Mouse (Mus musculus) liver, embryonic 14.5 days (tissue): ENCODE data around the gene Olfr635. TPM values are rescaled to one million over a fixed set of nuclear protein-coding genes. Genes with fewer than 3 reads are reported as not detected.

Source experiments
- ATAC-seq: fragments of 200-750 bp; cut with Nextera tagmentation; 2 replicates; pipeline ENCODE4 v1.8.0; 2017; ENCODE audit warnings: moderate number of reproducible peaks, mild to moderate bottlenecking, moderate library complexity; ENCODE audit not compliant: insufficient read depth
- DNase-seq, 3 experiments: peaks; one replicate each; pipeline ENCODE4 v3.0.0-alpha.2; 2012 to 2013; ENCODE audit warnings: low read depth in 3 of 3, low spot score in 3 of 3
- H3K27ac ChIP-seq: fragments of 300-500 bp; sonication (generic); 2 replicates; pipeline ENCODE4 v1.5.1; 2014; ENCODE audit warnings: moderate library complexity, mild to moderate bottlenecking, control low read depth, inconsistent platforms
- H3K27me3 ChIP-seq: fragments of 300-500 bp; sonication (generic); 2 replicates; pipeline ENCODE4 v1.6.1; 2014; ENCODE audit warnings: mild to moderate bottlenecking, low read length, moderate library complexity; ENCODE audit not compliant: control insufficient read depth, insufficient read depth
- H3K36me3 ChIP-seq: fragments of 300-500 bp; sonication (generic); replicated peaks from 2 replicates; pipeline ENCODE4 v1.6.1; 2014; ENCODE audit warnings: low read depth; ENCODE audit not compliant: control insufficient read depth, insufficient read depth
- H3K4me1 ChIP-seq, 2 experiments: fragments of 200-500 bp in 1 of 2; fragments of 300-500 bp in 1 of 2; sonication (generic) in 1 of 2; replicated peaks; 2 replicates each; pipeline ENCODE4 v1.6.1; 2012 to 2014; ENCODE audit warnings: antibody characterized with exemption in 1 of 2, inconsistent platforms in 1 of 2, low read length in 1 of 2; ENCODE audit not compliant: control insufficient read depth in 2 of 2, insufficient read depth in 2 of 2
- H3K4me2 ChIP-seq: fragments of 300-500 bp; sonication (generic); 2 replicates; pipeline ENCODE4 v1.6.1; 2014; ENCODE audit warnings: low read depth, mild to moderate bottlenecking, control low read depth, moderate library complexity
- H3K4me3 ChIP-seq, 2 experiments: fragments of 200-500 bp in 1 of 2; fragments of 300-500 bp in 1 of 2; sonication (generic) in 1 of 2; 2 replicates each; pipeline ENCODE4 v1.5.1; 2012 to 2014; ENCODE audit warnings: low read depth in 2 of 2, low read length in 2 of 2, mild to moderate bottlenecking in 2 of 2, control low read depth in 1 of 2, inconsistent platforms in 1 of 2, moderate library complexity in 1 of 2; ENCODE audit not compliant: insufficient read depth in 1 of 2
- H3K9ac ChIP-seq: fragments of 300-500 bp; sonication (generic); replicated peaks from 2 replicates; pipeline ENCODE4 v1.6.1; 2014; ENCODE audit warnings: mild to moderate bottlenecking, control low read depth, moderate library complexity
- H3K9me3 ChIP-seq: fragments of 300-500 bp; sonication (generic); 2 replicates; pipeline ENCODE4 v1.6.1; 2016; ENCODE audit warnings: low read length, mixed read lengths; ENCODE audit not compliant: control insufficient read depth
- CTCF ChIP-seq: IDR thresholded peaks from 2 replicates; pipeline ENCODE4 v1.5.1; 2016; ENCODE audit warnings: antibody characterized with exemption, low read depth, control low read depth
- EP300 ChIP-seq: IDR thresholded peaks from 2 replicates; pipeline ENCODE4 v1.6.1; 2016; ENCODE audit warnings: antibody characterized with exemption, low read depth
- WGBS: fragments of 180-500 bp; shearing (Covaris S2); extraction: QIAGEN DNeasy Blood & Tissue Kit; methylation state at CpG from one replicate; pipeline ENCODE4 v1.1.7; 2014; ENCODE audit not compliant: insufficient replicate concordance; 5-methylcytosine and 5-hydroxymethylcytosine counted together
- polyA plus RNA-seq, 2 experiments: library from polyadenylated mRNA; depleted of rRNA in 1 of 2; stranded (reverse) in 1 of 2; unstranded in 1 of 2; fragments of >200 nt; fragmentation: Nextera tagmentation in 1 of 2; extraction: Ambion mirVana in 1 of 2; gene quantifications; 2 replicates each; pipeline versions ENCODE4 v1.2.1 to v1.2.3; 2012 to 2014

Olfr635 gene
- polyA plus RNA-seq, 2 experiments = 0.03 TPM; not detected in 1

DNA sequence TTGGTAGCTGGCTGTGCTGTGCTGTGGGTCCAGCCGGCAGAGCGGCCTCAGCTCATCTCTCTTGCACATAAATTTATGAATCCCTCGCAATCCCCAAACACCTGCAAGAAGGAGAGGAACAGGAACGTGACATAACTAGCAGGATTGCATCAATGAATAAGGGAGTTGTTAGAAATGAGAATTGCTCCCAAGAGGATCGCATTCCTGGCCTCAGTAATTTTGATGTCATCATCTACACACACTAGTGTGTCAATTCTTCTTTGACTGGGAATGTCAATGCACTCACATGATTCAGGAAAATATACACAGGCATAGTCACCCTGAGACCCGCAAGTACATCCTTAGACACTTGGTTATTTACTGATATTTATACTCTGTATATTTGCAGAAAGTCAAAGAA lies 54.5 kb downstream of the Olfr635 start, which contains the start of gene Olfr640:
TSS of gene Olfr640 (minus strand) at position 101 of the 400 bp plus-strand sequence.
- Histone ChIP-seq H3K27me3 (no peaks in the 10 kb centered on the region), H3K4me3 (no peak within 1 kb of the TSS), H3K36me3 (no peaks in the 10 kb centered on the region), H3K27ac (no peak within 1 kb of the TSS), H3K9ac (no peak within 1 kb of the TSS), H3K4me2 (no peak within 1 kb of the TSS), H3K4me1 (no peaks in the 10 kb centered on the region), H3K9me3 (no peaks in the 10 kb centered on the region)
- WGBS = 52% methylated on average over 6 of the region's 6 CpGs
- TF ChIP-seq EP300 = no peak
- no peak for TF ChIP-seq CTCF
- DNase-seq = no peak
- no peak for ATAC-seq

- Histone ChIP-seq H3K4me3 (no peak overlapping the region), H3K9ac (no peak overlapping the region), H3K27ac (no peak overlapping the region), H3K4me1 (no peaks in the 10 kb centered on the region), H3K36me3 (no peaks in the 10 kb centered on the region), H3K27me3 (no peaks in the 10 kb centered on the region), H3K4me2 (no peak overlapping the region), H3K9me3 (no peaks in the 10 kb centered on the region)
- DNase-seq (no peak), ATAC-seq (no peak)
- TF ChIP-seq EP300 (no peak), CTCF (no peak)
- 51% methylated on average over 3 of the region's 3 CpGs for WGBS
These were observed 56.0 kb downstream of the Olfr635 start for GRCm38 (mm10) chr7:104026978-104027377.

DNA sequence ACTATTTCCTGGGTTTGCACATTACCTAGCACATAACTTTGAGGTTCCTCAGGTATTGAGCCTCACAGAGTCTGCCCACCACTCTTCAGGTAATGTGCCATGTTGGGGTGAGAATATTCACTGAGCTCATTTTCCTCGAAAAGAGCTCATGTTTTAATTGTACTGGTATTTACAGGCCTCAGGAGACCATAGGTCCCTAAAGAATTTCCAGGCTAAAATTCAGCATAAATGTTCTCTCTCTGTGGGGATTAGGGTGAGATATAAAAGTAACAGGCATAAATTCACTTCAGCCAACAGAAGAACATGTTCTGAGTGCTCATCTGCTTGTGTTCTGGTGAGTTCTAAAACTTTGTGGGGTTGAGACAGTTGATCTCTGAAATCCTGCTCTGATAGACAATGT lies 64.2 kb downstream of the Olfr635 start, which contains the start of gene Olfr641:
TSS of gene Olfr641 (plus strand) at position 301 of the 400 bp plus-strand sequence.
- H3K9ac ChIP-seq = no peak within 1 kb of the TSS
- no peak within 1 kb of the TSS for H3K4me3 ChIP-seq
- ATAC-seq (no peak), DNase-seq (no peak)
- 36% methylated on average over 1 of the region's 1 CpGs for WGBS
- no peak within 1 kb of the TSS for H3K4me2 ChIP-seq
- no peak within 1 kb of the TSS for H3K27ac ChIP-seq
- H3K4me1 ChIP-seq = no peaks in the 10 kb centered on the region
- TF ChIP-seq EP300 (no peak), CTCF (no peak)
- H3K27me3 ChIP-seq = no peaks in the 10 kb centered on the region
- H3K9me3 ChIP-seq = no peaks in the 10 kb centered on the region
- H3K36me3 ChIP-seq = no peaks in the 10 kb centered on the region

Other genes with a start within 250 kb of the Olfr635 start
Only the 30 nearest of the 34 such genes appear.
- gene Olfr630, start 213.8 kb upstream of the Olfr635 start, polyA plus RNA-seq (2012; rRNA removed) = 0.03 TPM in 2 replicates
- gene Olfr630, start 213.8 kb upstream of the Olfr635 start, polyA plus RNA-seq (2014; fragmentation: Nextera tagmentation; extraction: Ambion mirVana) = not detected in 2 replicates
- 0.01 TPM in 1 of 2 replicates, not detected in the other for gene Olfr69, start 199.6 kb upstream of the Olfr635 start, polyA plus RNA-seq (2012; rRNA removed)
- not detected in 2 replicates for gene Olfr69, start 199.6 kb upstream of the Olfr635 start, polyA plus RNA-seq (2014; fragmentation: Nextera tagmentation; extraction: Ambion mirVana)
- gene Olfr68, start 191.5 kb upstream of the Olfr635 start, polyA plus RNA-seq (2012; rRNA removed) = 0.02 and 0.10 TPM in 2 replicates
- 0.08 TPM in 1 of 2 replicates, not detected in the other for gene Olfr68, start 191.5 kb upstream of the Olfr635 start, polyA plus RNA-seq (2014; fragmentation: Nextera tagmentation; extraction: Ambion mirVana)
- 0.02 TPM in 1 of 2 replicates, not detected in the other for gene Olfr67, start 179.3 kb upstream of the Olfr635 start, polyA plus RNA-seq (2012; rRNA removed)
- not detected in 2 replicates for gene Olfr67, start 179.3 kb upstream of the Olfr635 start, polyA plus RNA-seq (2014; fragmentation: Nextera tagmentation; extraction: Ambion mirVana)
- gene Hbb-bt, start 157.2 kb upstream of the Olfr635 start, polyA plus RNA-seq (2012; rRNA removed) = 57,913 and 74,220 TPM in 2 replicates
- 62,702 and 66,320 TPM in 2 replicates for gene Hbb-bt, start 157.2 kb upstream of the Olfr635 start, polyA plus RNA-seq (2014; fragmentation: Nextera tagmentation; extraction: Ambion mirVana)
- 195,474 and 209,901 TPM in 2 replicates for gene Hbb-bs, start 143.1 kb upstream of the Olfr635 start, polyA plus RNA-seq (2012; rRNA removed)
- 126,713 and 131,477 TPM in 2 replicates for gene Hbb-bs, start 143.1 kb upstream of the Olfr635 start, polyA plus RNA-seq (2014; fragmentation: Nextera tagmentation; extraction: Ambion mirVana)
- 0.19 and 0.36 TPM in 2 replicates for gene Hbb-bh2, start 130.6 kb upstream of the Olfr635 start, polyA plus RNA-seq (2012; rRNA removed)
- gene Hbb-bh2, start 130.6 kb upstream of the Olfr635 start, polyA plus RNA-seq (2014; fragmentation: Nextera tagmentation; extraction: Ambion mirVana) = not detected in 2 replicates
- 94.8 and 146 TPM in 2 replicates for gene Hbb-bh1, start 128.0 kb upstream of the Olfr635 start, polyA plus RNA-seq (2012; rRNA removed)
- gene Hbb-bh1, start 128.0 kb upstream of the Olfr635 start, polyA plus RNA-seq (2014; fragmentation: Nextera tagmentation; extraction: Ambion mirVana) = 155 and 211 TPM in 2 replicates
- 361 and 394 TPM in 2 replicates for gene Hbb-y, start 117.9 kb upstream of the Olfr635 start, polyA plus RNA-seq (2012; rRNA removed)
- gene Hbb-y, start 117.9 kb upstream of the Olfr635 start, polyA plus RNA-seq (2014; fragmentation: Nextera tagmentation; extraction: Ambion mirVana) = 543 and 665 TPM in 2 replicates
- gene Olfr66, start 84.9 kb upstream of the Olfr635 start, polyA plus RNA-seq (2012; rRNA removed) = 0.03 TPM in 1 of 2 replicates, not detected in the other
- not detected in 2 replicates for gene Olfr66, start 84.9 kb upstream of the Olfr635 start, polyA plus RNA-seq (2014; fragmentation: Nextera tagmentation; extraction: Ambion mirVana)
- under 0.01 TPM in 1 of 2 replicates, not detected in the other for gene Olfr64, start 76.7 kb upstream of the Olfr635 start, polyA plus RNA-seq (2012; rRNA removed)
- gene Olfr64, start 76.7 kb upstream of the Olfr635 start, polyA plus RNA-seq (2014; fragmentation: Nextera tagmentation; extraction: Ambion mirVana) = not detected in 2 replicates
- not detected in 2 replicates for gene Olfr65, start 67.7 kb upstream of the Olfr635 start, polyA plus RNA-seq (2012; rRNA removed)
- gene Olfr65, start 67.7 kb upstream of the Olfr635 start, polyA plus RNA-seq (2014; fragmentation: Nextera tagmentation; extraction: Ambion mirVana) = not detected in 2 replicates
- gene Olfr631, start 42.3 kb upstream of the Olfr635 start, polyA plus RNA-seq (2012; rRNA removed) = 0.84 and 0.95 TPM in 2 replicates
- 0.19 and 0.24 TPM in 2 replicates for gene Olfr631, start 42.3 kb upstream of the Olfr635 start, polyA plus RNA-seq (2014; fragmentation: Nextera tagmentation; extraction: Ambion mirVana)
- 1.9 and 2.2 TPM in 2 replicates for gene Olfr632, start 36.8 kb upstream of the Olfr635 start, polyA plus RNA-seq (2012; rRNA removed)
- 0.52 and 0.69 TPM in 2 replicates for gene Olfr632, start 36.8 kb upstream of the Olfr635 start, polyA plus RNA-seq (2014; fragmentation: Nextera tagmentation; extraction: Ambion mirVana)
- 0.04 and 0.06 TPM in 2 replicates for gene Olfr633, start 26.7 kb upstream of the Olfr635 start, polyA plus RNA-seq (2012; rRNA removed)
- gene Olfr633, start 26.7 kb upstream of the Olfr635 start, polyA plus RNA-seq (2014; fragmentation: Nextera tagmentation; extraction: Ambion mirVana) = not detected in 2 replicates
- gene Olfr638, start 27.6 kb downstream of the Olfr635 start, polyA plus RNA-seq (2012; rRNA removed) = 0.06 and 0.18 TPM in 2 replicates
- not detected in 2 replicates for gene Olfr638, start 27.6 kb downstream of the Olfr635 start, polyA plus RNA-seq (2014; fragmentation: Nextera tagmentation; extraction: Ambion mirVana)
- gene Olfr639, start 46.2 kb downstream of the Olfr635 start, polyA plus RNA-seq (2012; rRNA removed) = not detected in 2 replicates
- gene Olfr639, start 46.2 kb downstream of the Olfr635 start, polyA plus RNA-seq (2014; fragmentation: Nextera tagmentation; extraction: Ambion mirVana) = 0.03 TPM in 1 of 2 replicates, not detected in the other
- not detected in 2 replicates for gene Olfr640, start 54.4 kb downstream of the Olfr635 start, polyA plus RNA-seq (2012; rRNA removed)
- not detected in 2 replicates for gene Olfr640, start 54.4 kb downstream of the Olfr635 start, polyA plus RNA-seq (2014; fragmentation: Nextera tagmentation; extraction: Ambion mirVana)
- gene Olfr641, start 64.3 kb downstream of the Olfr635 start, polyA plus RNA-seq (2012; rRNA removed) = not detected in 2 replicates
- gene Olfr641, start 64.3 kb downstream of the Olfr635 start, polyA plus RNA-seq (2014; fragmentation: Nextera tagmentation; extraction: Ambion mirVana) = not detected in 2 replicates
- not detected in 2 replicates for gene Olfr642, start 81.5 kb downstream of the Olfr635 start, polyA plus RNA-seq (2012; rRNA removed)
- gene Olfr642, start 81.5 kb downstream of the Olfr635 start, polyA plus RNA-seq (2014; fragmentation: Nextera tagmentation; extraction: Ambion mirVana) = not detected in 2 replicates
- gene 4930516K23Rik, start 90.3 kb downstream of the Olfr635 start, polyA plus RNA-seq (2012; rRNA removed) = not detected in 2 replicates
- gene 4930516K23Rik, start 90.3 kb downstream of the Olfr635 start, polyA plus RNA-seq (2014; fragmentation: Nextera tagmentation; extraction: Ambion mirVana) = not detected in 2 replicates
- gene Olfr644, start 100.7 kb downstream of the Olfr635 start, polyA plus RNA-seq (2012; rRNA removed) = not detected in 2 replicates
- not detected in 2 replicates for gene Olfr644, start 100.7 kb downstream of the Olfr635 start, polyA plus RNA-seq (2014; fragmentation: Nextera tagmentation; extraction: Ambion mirVana)
- gene Olfr645, start 114.3 kb downstream of the Olfr635 start, polyA plus RNA-seq (2012; rRNA removed) = not detected in 2 replicates
- not detected in 2 replicates for gene Olfr645, start 114.3 kb downstream of the Olfr635 start, polyA plus RNA-seq (2014; fragmentation: Nextera tagmentation; extraction: Ambion mirVana)
- not detected in 2 replicates for gene Olfr646, start 133.7 kb downstream of the Olfr635 start, polyA plus RNA-seq (2012; rRNA removed)
- not detected in 2 replicates for gene Olfr646, start 133.7 kb downstream of the Olfr635 start, polyA plus RNA-seq (2014; fragmentation: Nextera tagmentation; extraction: Ambion mirVana)
- gene Ubqln5, start 158.7 kb downstream of the Olfr635 start, polyA plus RNA-seq (2012; rRNA removed) = not detected in 2 replicates
- gene Ubqln5, start 158.7 kb downstream of the Olfr635 start, polyA plus RNA-seq (2014; fragmentation: Nextera tagmentation; extraction: Ambion mirVana) = not detected in 2 replicates
- not detected in 2 replicates for gene Olfr643, start 166.3 kb downstream of the Olfr635 start, polyA plus RNA-seq (2012; rRNA removed)
- gene Olfr643, start 166.3 kb downstream of the Olfr635 start, polyA plus RNA-seq (2014; fragmentation: Nextera tagmentation; extraction: Ambion mirVana) = not detected in 2 replicates
- gene Ubqln3, start 172.1 kb downstream of the Olfr635 start, polyA plus RNA-seq (2012; rRNA removed) = not detected in 2 replicates
- gene Ubqln3, start 172.1 kb downstream of the Olfr635 start, polyA plus RNA-seq (2014; fragmentation: Nextera tagmentation; extraction: Ambion mirVana) = not detected in 2 replicates
- not detected in 2 replicates for gene Ubqlnl, start 179.4 kb downstream of the Olfr635 start, polyA plus RNA-seq (2012; rRNA removed)
- not detected in 2 replicates for gene Ubqlnl, start 179.4 kb downstream of the Olfr635 start, polyA plus RNA-seq (2014; fragmentation: Nextera tagmentation; extraction: Ambion mirVana)
- gene Olfm5, start 193.7 kb downstream of the Olfr635 start, polyA plus RNA-seq (2012; rRNA removed) = not detected in 2 replicates
- not detected in 2 replicates for gene Olfm5, start 193.7 kb downstream of the Olfr635 start, polyA plus RNA-seq (2014; fragmentation: Nextera tagmentation; extraction: Ambion mirVana)
- 0.01 and 0.06 TPM in 2 replicates for gene Olfr648, start 212.2 kb downstream of the Olfr635 start, polyA plus RNA-seq (2012; rRNA removed)
- gene Olfr648, start 212.2 kb downstream of the Olfr635 start, polyA plus RNA-seq (2014; fragmentation: Nextera tagmentation; extraction: Ambion mirVana) = 0.04 TPM in 1 of 2 replicates, not detected in the other